Mouse (Mus musculus) midbrain, embryonic 13.5 days (tissue): ENCODE measurements around the gene Dmpk. TPM values are rescaled to one million over a fixed set of nuclear protein-coding genes. Genes with fewer than 3 reads are reported as not detected.

Source experiments
- ATAC-seq: fragments of 200-750 bp; cut with Nextera tagmentation; 2 replicates; pipeline ENCODE4 v1.8.0; 2017; ENCODE audit warnings: mild to moderate bottlenecking, moderate TSS enrichment, moderate library complexity
- H3K27ac ChIP-seq: fragments of 300-500 bp; sonication (generic); 2 replicates; pipeline ENCODE4 v1.5.1; 2015; ENCODE audit warnings: inconsistent platforms, mild to moderate bottlenecking, moderate library complexity
- H3K27me3 ChIP-seq: fragments of 300-500 bp; sonication (generic); 2 replicates; pipeline ENCODE4 v1.6.1; 2015; ENCODE audit warnings: mild to moderate bottlenecking, inconsistent platforms
- H3K36me3 ChIP-seq: fragments of 300-500 bp; sonication (generic); 2 replicates; pipeline ENCODE4 v1.6.1; 2015; ENCODE audit warnings: mild to moderate bottlenecking, inconsistent platforms
- H3K4me1 ChIP-seq: fragments of 300-500 bp; sonication (generic); replicated peaks from 2 replicates; pipeline ENCODE4 v1.6.1; 2015; ENCODE audit warnings: inconsistent platforms
- H3K4me2 ChIP-seq: fragments of 300-500 bp; sonication (generic); replicated peaks from 2 replicates; pipeline ENCODE4 v1.6.1; 2015; ENCODE audit warnings: moderate library complexity, mild to moderate bottlenecking, inconsistent platforms
- H3K4me3 ChIP-seq: fragments of 300-500 bp; sonication (generic); replicated peaks from 2 replicates; pipeline ENCODE4 v1.5.1; 2015; ENCODE audit warnings: mild to moderate bottlenecking, inconsistent platforms
- H3K9ac ChIP-seq: fragments of 300-500 bp; sonication (generic); replicated peaks from 2 replicates; pipeline ENCODE4 v1.6.1; 2015; ENCODE audit warnings: mild to moderate bottlenecking, inconsistent platforms
- H3K9me3 ChIP-seq: fragments of 300-500 bp; sonication (generic); 2 replicates; pipeline ENCODE4 v1.6.1; 2016; ENCODE audit warnings: mild to moderate bottlenecking, inconsistent platforms
- WGBS: fragments of 180-500 bp; shearing (Covaris S2); methylation state at CpG from one replicate; pipeline ENCODE4 v1.1.7; 2015; 5-methylcytosine and 5-hydroxymethylcytosine counted together
- polyA plus RNA-seq: library from polyadenylated mRNA; unstranded; fragments of >200 nt; fragmentation: Nextera tagmentation; extraction: Ambion mirVana; gene quantifications from 2 replicates; pipeline ENCODE4 v1.2.1, GENCODE M21; 2015

The Dmpk gene
- polyA plus RNA-seq, 1 experiment from 2014 or later, result 15.6 TPM

DNA sequence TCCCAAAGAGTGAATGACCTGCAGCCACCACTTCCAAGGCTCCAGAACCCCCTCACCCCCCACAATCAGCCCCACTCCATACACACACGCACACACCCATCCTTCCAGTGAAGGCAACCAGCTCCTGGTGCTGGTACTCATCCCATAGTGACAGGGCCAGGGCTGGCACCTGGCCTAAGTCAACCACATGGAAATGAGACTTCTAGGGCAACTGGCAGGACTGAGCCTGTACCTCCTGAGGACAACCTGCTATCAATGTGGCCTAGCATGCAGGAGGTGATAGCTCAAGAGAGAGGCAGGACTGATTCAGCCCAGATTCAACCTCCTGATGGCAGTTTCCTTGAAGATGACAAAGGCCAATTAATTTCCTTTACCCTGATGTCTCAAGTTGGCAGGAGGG, 16.6 kb downstream of the Dmpk start:
- no peak for ATAC-seq
- H3K4me2 ChIP-seq, result no peak overlapping the region
- 79% methylated on average over 1 of the region's 1 CpGs for WGBS

DNA sequence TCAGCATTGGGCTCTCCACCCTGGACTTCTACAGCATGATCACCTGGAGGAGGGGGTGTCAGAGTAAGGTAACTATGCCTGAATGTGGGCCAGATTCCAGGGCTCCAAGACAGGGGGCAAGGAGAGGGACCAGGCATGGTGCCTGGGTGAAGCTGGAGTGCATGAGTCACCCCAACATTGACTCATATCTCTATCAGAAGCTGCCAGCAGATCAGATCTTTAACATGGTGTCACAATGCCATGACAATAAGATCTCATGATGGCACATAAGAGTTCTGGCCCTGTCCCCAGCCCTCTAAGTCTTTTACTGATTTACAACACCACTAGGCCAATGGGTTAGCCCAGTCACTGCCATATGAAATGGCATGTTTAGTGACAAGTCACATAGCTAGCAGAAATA, 20.1 kb downstream of the Dmpk start:
- ATAC-seq, result no peak
- Histone ChIP-seq H3K9ac (no peak overlapping the region), H3K4me2 (no peak overlapping the region), H3K9me3 (no peaks in the 10 kb centered on the region), H3K27ac (no peak overlapping the region), H3K36me3 (no peaks in the 10 kb centered on the region), H3K4me3 (no peak overlapping the region), H3K27me3 (no peaks in the 10 kb centered on the region), H3K4me1 (no peaks in the 10 kb centered on the region)

More for the DNA sequence above, 16.6 kb downstream of the Dmpk start:
- Histone ChIP-seq H3K9me3 (no peaks in the 10 kb centered on the region), H3K4me1 (peaks cover 20% of the 10 kb centered on the region), H3K9ac (no peak overlapping the region), H3K4me3 (no peak overlapping the region), H3K27me3 (peaks cover 6% of the 10 kb centered on the region; the same call in 1 of the 2 replicates), H3K27ac (no peak overlapping the region), H3K36me3 (no peaks in the 10 kb centered on the region)

DNA sequence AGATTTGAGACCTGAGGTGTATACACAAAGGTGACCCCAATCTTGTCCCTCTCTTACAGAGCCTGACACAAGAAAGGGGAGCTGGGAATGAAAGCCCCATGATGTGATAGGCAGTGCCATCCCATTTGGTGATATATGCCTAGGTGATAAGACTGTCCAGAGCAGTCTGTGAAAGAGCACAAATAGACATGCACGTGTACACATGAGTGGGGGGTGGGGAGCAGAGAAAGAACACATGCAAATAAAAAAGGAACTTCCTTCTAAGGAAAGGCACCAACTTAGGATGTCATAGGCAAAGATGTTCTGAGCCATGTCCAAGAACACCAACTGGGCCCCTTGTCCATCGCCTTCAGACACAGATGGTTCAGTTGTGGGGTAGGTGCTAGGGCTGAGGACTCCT, 20.8 kb downstream of the Dmpk start:
- H3K4me3 ChIP-seq, result no peak overlapping the region
- H3K27ac ChIP-seq, result no peak overlapping the region
- no peaks in the 10 kb centered on the region for H3K9me3 ChIP-seq
- no peaks in the 10 kb centered on the region for H3K36me3 ChIP-seq
- no peak overlapping the region for H3K9ac ChIP-seq
- no peaks in the 10 kb centered on the region for H3K4me1 ChIP-seq
- no peak for ATAC-seq
- H3K27me3 ChIP-seq, result no peaks in the 10 kb centered on the region
- no peak overlapping the region for H3K4me2 ChIP-seq
- WGBS, result 81% methylated on average over 2 of the region's 2 CpGs

- Histone ChIP-seq H3K4me1 (no peaks in the 10 kb centered on the region), H3K9ac (no peak overlapping the region), H3K4me3 (no peak overlapping the region), H3K4me2 (no peak overlapping the region), H3K36me3 (no peaks in the 10 kb centered on the region), H3K27ac (no peak overlapping the region), H3K27me3 (no peaks in the 10 kb centered on the region), H3K9me3 (no peaks in the 10 kb centered on the region)
- ATAC-seq, result no peak
- 70% methylated on average over 3 of the region's 3 CpGs for WGBS
Measured at GRCm38 (mm10) chr7:19107436-19107835, 23.8 kb downstream of the Dmpk start.

- no peak overlapping the region for H3K27ac ChIP-seq
- H3K27me3 ChIP-seq, result no peaks in the 10 kb centered on the region
- no peaks in the 10 kb centered on the region for H3K4me1 ChIP-seq
- no peaks in the 10 kb centered on the region for H3K9me3 ChIP-seq
- no peak overlapping the region for H3K9ac ChIP-seq
- H3K4me3 ChIP-seq, result no peak overlapping the region
- H3K36me3 ChIP-seq, result no peaks in the 10 kb centered on the region
- 84% methylated on average over 1 of the region's 1 CpGs for WGBS
- ATAC-seq, result no peak
- H3K4me2 ChIP-seq, result no peak overlapping the region
Measured at GRCm38 (mm10) chr7:19109565-19109964, 25.9 kb downstream of the Dmpk start.

DNA sequence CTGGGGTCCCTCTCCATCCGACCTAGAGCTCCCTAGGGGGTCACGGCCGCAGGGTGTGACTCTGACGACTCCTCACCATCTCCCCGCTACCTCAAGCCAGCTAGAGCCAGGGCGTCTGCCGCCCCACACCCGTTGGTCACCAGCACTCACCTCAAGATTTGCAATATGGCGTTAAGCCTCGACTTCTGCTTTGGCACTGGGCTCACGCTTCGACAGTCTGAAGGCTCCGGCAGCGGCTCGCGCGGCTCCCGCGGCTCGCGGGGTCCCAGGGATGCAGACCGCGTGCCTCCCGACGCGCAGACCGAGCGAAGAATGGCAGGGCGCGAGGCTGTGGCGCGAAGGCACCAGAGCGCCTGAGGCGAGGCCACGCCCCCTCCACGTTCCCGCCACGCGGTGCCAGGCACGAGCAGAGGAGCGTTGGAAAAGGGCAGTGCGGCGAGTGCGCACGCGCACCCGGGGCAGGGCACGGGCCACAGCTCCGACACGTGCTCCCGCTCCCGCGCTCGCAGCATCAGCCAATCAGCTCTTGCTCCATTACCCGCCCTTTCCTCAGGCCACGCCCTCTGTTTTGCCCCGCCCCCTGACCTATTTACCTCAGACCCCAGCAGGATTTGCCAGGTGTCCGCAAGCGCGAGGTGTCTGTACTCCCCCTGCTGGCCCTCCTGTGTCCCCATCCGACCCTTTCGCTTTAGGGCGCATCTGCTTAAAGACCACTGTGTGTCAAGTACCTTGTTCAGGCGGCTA, 34.6 kb downstream of the Dmpk start, which contains the start of gene Gm4969:
Gene Gm4969, minus strand, starts transcription at position 341 of the 744 bp plus-strand sequence.
- Histone ChIP-seq H3K27me3 (peaks cover 12% of the 10 kb centered on the region), H3K4me3 (peak within 1 kb of the TSS; percentile 31), H3K9me3 (no peaks in the 10 kb centered on the region), H3K27ac (no peak within 1 kb of the TSS), H3K4me2 (peak within 1 kb of the TSS; percentile 48), H3K9ac (0 out of 2 replicates have a peak within 1 kb of the TSS, but pooled peaks have one; percentile 10), H3K4me1 (peaks cover 23% of the 10 kb centered on the region), H3K36me3 (no peaks in the 10 kb centered on the region)
- WGBS, result 25% methylated on average over 45 of the region's 64 CpGs
- ATAC-seq, result peak; percentile 25; the same call in 1 of the 2 replicates

GRCm38 (mm10) chr7:19119083-19119482, 35.4 kb downstream of the Dmpk start:
- no peak overlapping the region for H3K4me3 ChIP-seq
- H3K4me1 ChIP-seq, result peaks cover 23% of the 10 kb centered on the region
- no peak overlapping the region for H3K4me2 ChIP-seq
- no peak overlapping the region for H3K27ac ChIP-seq
- H3K27me3 ChIP-seq, result peaks cover 12% of the 10 kb centered on the region
- peak; percentile 35 for ATAC-seq
- H3K9me3 ChIP-seq, result no peaks in the 10 kb centered on the region
- no peaks in the 10 kb centered on the region for H3K36me3 ChIP-seq
- no peak overlapping the region for H3K9ac ChIP-seq
- 94% methylated on average over 8 of the region's 8 CpGs for WGBS

GRCm38 (mm10) chr7:19119631-19120429, 36.2 kb downstream of the Dmpk start, which contains the start of gene Fbxo46:
Gene Fbxo46, plus strand, starts transcription at chr7:19119859.
- WGBS, result 3% methylated on average over 34 of the region's 34 CpGs
- peak within 1 kb of the TSS; percentile 55; the same call in 1 of the 2 replicates for H3K27ac ChIP-seq
- peak within 1 kb of the TSS; percentile 80 for H3K9ac ChIP-seq
- no peaks in the 10 kb centered on the region for H3K9me3 ChIP-seq
- peak; percentile 97 for ATAC-seq
- peaks cover 23% of the 10 kb centered on the region for H3K4me1 ChIP-seq
- peak within 1 kb of the TSS; percentile 85 for H3K4me2 ChIP-seq
- peak within 1 kb of the TSS; percentile 62 for H3K4me3 ChIP-seq
- no peaks in the 10 kb centered on the region for H3K36me3 ChIP-seq
- peaks cover 12% of the 10 kb centered on the region for H3K27me3 ChIP-seq

DNA sequence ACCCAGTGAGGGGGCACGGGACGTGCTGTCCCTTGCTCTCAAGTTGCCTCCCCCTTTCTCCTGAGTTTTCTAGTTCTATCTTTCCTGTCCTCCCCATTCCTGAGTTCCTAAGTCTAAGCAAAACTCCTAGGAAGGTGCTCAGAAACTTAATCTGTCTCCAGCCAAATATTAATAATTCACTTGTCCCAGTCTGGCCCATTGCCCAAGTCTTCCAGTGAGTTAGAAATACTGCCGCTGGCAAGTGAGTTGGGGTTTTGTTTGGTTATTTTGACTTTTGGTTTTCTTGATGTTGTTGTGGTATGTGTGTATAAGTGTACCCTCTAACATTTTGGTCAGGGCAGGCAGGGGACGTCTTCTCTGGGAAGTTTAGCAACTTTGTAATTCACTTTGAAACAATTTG, 38.0 kb downstream of the Dmpk start:
- no peaks in the 10 kb centered on the region for H3K36me3 ChIP-seq
- H3K9me3 ChIP-seq, result no peaks in the 10 kb centered on the region
- H3K4me2 ChIP-seq, result no peak overlapping the region
- H3K9ac ChIP-seq, result no peak overlapping the region
- 94% methylated on average over 4 of the region's 4 CpGs for WGBS
- H3K27me3 ChIP-seq, result peaks cover 12% of the 10 kb centered on the region
- H3K4me3 ChIP-seq, result no peak overlapping the region
- H3K27ac ChIP-seq, result no peak overlapping the region
- ATAC-seq, result no peak
- peaks cover 23% of the 10 kb centered on the region for H3K4me1 ChIP-seq

GRCm38 (mm10) chr7:19124713-19125112, 41.1 kb downstream of the Dmpk start:
- no peak for ATAC-seq
- H3K9me3 ChIP-seq, result no peaks in the 10 kb centered on the region
- peaks cover 18% of the 10 kb centered on the region for H3K4me1 ChIP-seq
- no peak overlapping the region for H3K4me3 ChIP-seq
- no peaks in the 10 kb centered on the region for H3K27me3 ChIP-seq
- no peak overlapping the region for H3K9ac ChIP-seq
- peaks cover 12% of the 10 kb centered on the region for H3K36me3 ChIP-seq
- no peak overlapping the region for H3K27ac ChIP-seq
- 91% methylated on average over 6 of the region's 6 CpGs for WGBS
- H3K4me2 ChIP-seq, result no peak overlapping the region

DNA sequence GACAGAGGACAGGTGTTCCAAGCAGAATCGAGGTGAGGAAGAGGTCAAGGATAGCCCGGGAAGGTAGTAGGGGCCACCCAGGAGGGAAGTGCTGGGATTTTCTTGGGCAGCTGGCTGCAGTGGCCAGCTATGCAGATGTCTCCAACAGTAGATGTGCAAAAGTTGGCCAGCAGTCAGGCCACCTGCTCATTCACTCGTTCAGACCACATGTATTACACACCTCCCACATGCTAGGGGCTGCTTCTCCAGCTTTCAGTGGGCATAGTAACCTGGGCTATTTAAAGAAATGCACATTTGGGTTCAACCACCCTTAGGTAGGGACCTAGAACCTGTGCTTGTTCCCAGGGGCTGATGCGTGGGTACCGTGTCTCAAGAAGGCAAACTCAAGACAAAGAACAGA, 44.1 kb downstream of the Dmpk start:
- peaks cover 12% of the 10 kb centered on the region for H3K36me3 ChIP-seq
- no peak overlapping the region for H3K4me2 ChIP-seq
- no peaks in the 10 kb centered on the region for H3K9me3 ChIP-seq
- no peak overlapping the region for H3K4me3 ChIP-seq
- 90% methylated on average over 5 of the region's 5 CpGs for WGBS
- no peak for ATAC-seq
- no peak overlapping the region for H3K27ac ChIP-seq
- H3K9ac ChIP-seq, result no peak overlapping the region
- no peaks in the 10 kb centered on the region for H3K27me3 ChIP-seq
- H3K4me1 ChIP-seq, result peaks cover 15% of the 10 kb centered on the region

DNA sequence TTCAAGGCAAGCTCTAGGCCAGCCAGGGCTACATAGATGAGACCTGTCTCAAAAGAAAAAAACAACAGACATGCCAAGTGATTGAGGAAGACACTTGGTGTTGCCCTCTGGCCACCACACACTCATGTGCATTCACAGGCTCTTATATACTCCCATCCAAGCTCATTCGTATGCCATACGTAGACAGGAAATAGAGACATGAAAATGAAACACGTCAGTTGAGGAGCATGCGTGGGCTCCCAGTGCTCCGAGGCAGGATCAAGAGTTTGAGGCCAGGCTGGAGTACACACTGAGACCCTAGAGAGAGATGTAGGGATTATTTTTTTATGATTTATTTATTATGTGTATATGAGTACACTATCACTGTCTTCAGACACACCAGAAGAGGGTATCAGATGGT, 45.7 kb downstream of the Dmpk start:
- Histone ChIP-seq H3K36me3 (peaks cover 12% of the 10 kb centered on the region), H3K4me1 (peaks cover 19% of the 10 kb centered on the region), H3K27me3 (no peaks in the 10 kb centered on the region), H3K4me2 (no peak overlapping the region), H3K9me3 (no peaks in the 10 kb centered on the region), H3K27ac (no peak overlapping the region), H3K9ac (no peak overlapping the region), H3K4me3 (no peak overlapping the region)
- no peak for ATAC-seq
- 94% methylated on average over 5 of the region's 5 CpGs for WGBS
